Mouse (Mus musculus) left cerebral cortex, adult 18-20 months (tissue): ENCODE measurements at regions not wholly inside any gene's neighbourhood (a gene's known extent, or its start where the extent isn't known, plus 50 kb on each side); places are given as distances from the start of the nearest gene placed in this dataset.

Source experiments
- DNase-seq, 2 experiments: peaks; one replicate each; pipeline ENCODE4 v3.0.0; 2021 to 2022; ENCODE audit warnings: low spot score in 2 of 2, mixed read lengths in 1 of 2

- DNase-seq, result no peak
These were observed 64.8 kb upstream of the Slc6a6 start for GRCm38 (mm10) chr6:91619009-91619408.

GRCm38 (mm10) chr6:91619735-91620732, 63.8 kb upstream of the Slc6a6 start:
- DNase-seq, result no peak

- DNase-seq, result no peak
These were observed 62.4 kb upstream of the Slc6a6 start for GRCm38 (mm10) chr6:91621437-91621836.

DNA sequence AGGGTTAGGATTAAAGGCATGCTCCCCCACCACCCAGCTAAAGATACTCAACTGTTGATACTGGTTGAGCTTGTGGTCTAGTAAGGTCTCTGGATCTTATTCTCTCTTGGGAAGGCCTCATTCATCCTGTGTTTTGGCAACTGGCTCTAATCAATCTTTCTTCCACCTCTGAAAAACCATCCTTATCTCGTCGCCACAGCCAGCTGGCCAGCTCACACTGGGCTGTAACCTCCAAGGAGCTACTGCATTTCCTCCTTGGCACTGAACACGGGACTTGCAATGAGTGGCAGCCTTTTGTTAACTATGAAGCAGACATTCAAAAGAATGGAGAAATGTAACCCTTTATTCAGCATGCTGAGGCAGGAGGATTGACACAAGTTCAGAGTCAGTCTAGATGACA, 61.4 kb upstream of the Slc6a6 start:
- no peak for DNase-seq

DNA sequence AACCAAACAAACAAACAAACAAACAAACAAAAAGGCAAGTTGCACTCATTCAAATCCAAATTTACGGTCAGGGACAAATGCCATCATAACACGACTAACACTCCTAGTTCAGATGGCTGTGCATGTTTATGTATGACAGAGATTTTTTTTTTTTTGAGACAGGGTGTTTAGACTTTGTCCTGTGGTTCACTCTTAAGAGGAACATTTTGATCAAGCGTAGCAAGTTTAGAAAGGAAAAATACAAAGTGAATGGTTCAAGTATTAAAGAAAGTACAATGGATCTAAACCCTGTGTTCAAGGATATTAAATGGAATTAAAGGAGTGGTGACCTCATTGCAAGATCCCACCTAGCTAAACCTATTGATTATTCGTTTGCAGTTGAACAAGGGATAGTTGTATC, 60.2 kb upstream of the Slc6a6 start:
- DNase-seq, result no peak

DNA sequence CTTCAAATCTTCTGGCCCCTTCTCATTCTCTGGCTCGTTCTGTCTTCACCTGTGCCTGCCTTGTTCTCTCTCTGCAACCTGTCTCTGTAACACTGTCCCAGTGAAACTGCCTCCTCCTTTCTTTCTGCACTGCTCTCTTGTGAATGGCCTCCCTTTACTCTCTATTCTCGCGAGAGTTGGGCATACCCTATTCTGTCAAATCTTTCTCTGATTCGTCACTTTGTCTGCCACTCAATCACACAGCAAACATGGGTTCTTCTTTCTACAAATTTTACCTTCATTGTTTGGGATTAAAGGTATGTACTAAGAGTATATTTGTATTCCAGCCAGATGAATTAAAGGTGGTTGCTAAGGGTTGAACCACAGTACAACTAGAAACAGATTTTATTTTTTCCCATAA, 54.6 kb upstream of the Slc6a6 start:
- no peak for DNase-seq

- peak in 1 of 2 experiments; percentile 12 for DNase-seq
These were observed 52.6 kb upstream of the Slc6a6 start for GRCm38 (mm10) chr6:91631261-91631660.
